Mouse (Mus musculus): ENCODE results near the gene Eif2d.
"Not testable (repeated sequence)": the region's sequence is repeated elsewhere in the genome, so short reads cannot be mapped to it uniquely, and the experiment has no call there.

- TF ChIP-seq CTCF, EP300 (IDR thresholded peaks at IDR 0.05; ENCODE audit: low read depth): not testable (repeated sequence)
These were observed 6.8 kb downstream of the Eif2d start for GRCm38 (mm10) chr1:131159573-131160327.

Measured in liver, embryonic 14.5 days (tissue).